ENCODE assay signal across 18 mouse cellular contexts in genomic region chr10:84360953-84361352, GRCm38 (mm10).
DNase-seq lines count a peak whose midpoint lies in the region.
"Had no signal": no experiment of that assay in that cellular context is flagged by ENCODE, and none has a peak within 500 bp of the region (broad histone marks: within the 10 kb centered on the region; RNA-seq: fewer than 3 reads in every experiment).

No protein-coding gene starts in this region.

- peak; percentile 96 for DNase-seq in heart, adult 11 months
- DNase-seq in heart, postnatal 36 days: no peak
- DNase-seq in kidney, postnatal 10 days: peak; percentile 45
- DNase-seq in kidney, adult 11 months: no peak
- DNase-seq in testis, postnatal 10 days (ENCODE audit: low spot score): peak; percentile 16
- no peak for DNase-seq in testis, postnatal 14 days (ENCODE audit: low spot score)
- DNase-seq in skeletal muscle tissue, adult 2 months (ENCODE audit: low read depth, low spot score): peak; percentile 23
- no peak for DNase-seq in retina, embryonic 14.5 days (ENCODE audit: low spot score)
- DNase-seq: adrenal gland, adult 2 months; adrenal gland, postnatal 10 days; adrenal gland, postnatal 25 days; B cell, adult 2 months; cerebellum, adult 11 months; cerebellum, adult 18-20 months; cerebellum, adult 8-10 months; cerebellum, postnatal 14 days; cerebellum, postnatal 36 days; embryo, embryonic 11 days had no signal

- intact Hi-C loops in heart, postnatal 36 days (cut with DNase I): no loop called here

Comparison
In these comparisons a context has a peak if more than half of its experiments do, and no peak if none do; other contexts are left out.
1. DNase-seq: peak in heart, adult 11 months (single experiment), kidney, postnatal 10 days (single experiment), testis, postnatal 10 days (single experiment) and skeletal muscle tissue, adult 2 months (single experiment); none in heart, postnatal 36 days (0 of 2), kidney, adult 11 months (single experiment), testis, postnatal 14 days (single experiment) and retina, embryonic 14.5 days (single experiment).